Mouse (Mus musculus): ENCODE measurements around the gene Poc5. TPM values are rescaled to one million over a fixed set of nuclear protein-coding genes. Genes with fewer than 3 reads are reported as not detected.
A peak's percentile ranks its signal among the peaks of the same experiment; 100 is the strongest.

Poc5 gene
- polyA plus RNA-seq (2011; ENCODE audit: insufficient read depth, insufficient read length, low replicate concordance, missing spikeins): 7.5 and 11.2 TPM in 2 replicates

GRCm38 (mm10) chr13:96388042-96388888, at the start of gene Poc5:
Gene Poc5 (plus strand): TSS chr13:96388294.
- TF ChIP-seq POLR2A (IDR thresholded peaks at IDR 0.05; ENCODE audit: borderline replicate concordance, control insufficient read depth, low read depth, low read length): peak; percentile 80; the same call in 1 of the 2 replicates
- no peak for TF ChIP-seq CTCF (IDR thresholded peaks at IDR 0.05; ENCODE audit: control insufficient read depth, insufficient read depth, low read length)
- no peaks in the 10 kb centered on the region for H3K4me1 ChIP-seq (ENCODE audit: control insufficient read depth, insufficient read depth, low read length)
- WGBS: under 1% methylated on average over 44 of the region's 44 CpGs
- H3K27ac ChIP-seq (ENCODE audit: control insufficient read depth, insufficient read depth, low read depth, low read length, poor library complexity): peak within 1 kb of the TSS; percentile 9; the same call in 1 of the 2 replicates
- peak within 1 kb of the TSS; percentile 92 for H3K4me3 ChIP-seq (replicated peaks; ENCODE audit: control insufficient read depth, low read depth, low read length)

GRCm38 (mm10) chr13:96341461-96341860, 46.6 kb upstream of the Poc5 start:
- no peaks in the 10 kb centered on the region for H3K4me1 ChIP-seq (ENCODE audit: control insufficient read depth, insufficient read depth, low read length)
- WGBS: 64% methylated on average over 3 of the region's 3 CpGs
- no peak for TF ChIP-seq POLR2A (IDR thresholded peaks at IDR 0.05; ENCODE audit: borderline replicate concordance, control insufficient read depth, low read depth, low read length)
- no peak for TF ChIP-seq CTCF (IDR thresholded peaks at IDR 0.05; ENCODE audit: control insufficient read depth, insufficient read depth, low read length)

GRCm38 (mm10) chr13:96344778-96345177, 43.3 kb upstream of the Poc5 start:
- Histone ChIP-seq H3K4me1 (ENCODE audit: control insufficient read depth, insufficient read depth, low read length) (no peaks in the 10 kb centered on the region), H3K27ac (ENCODE audit: control insufficient read depth, insufficient read depth, low read depth, low read length, poor library complexity) (no peak overlapping the region), H3K4me3 (replicated peaks; ENCODE audit: control insufficient read depth, low read depth, low read length) (no peak overlapping the region)
- 79% methylated on average over 6 of the region's 6 CpGs for WGBS
- no peak for TF ChIP-seq POLR2A (IDR thresholded peaks at IDR 0.05; ENCODE audit: borderline replicate concordance, control insufficient read depth, low read depth, low read length)
- TF ChIP-seq CTCF (IDR thresholded peaks at IDR 0.05; ENCODE audit: control insufficient read depth, insufficient read depth, low read length): no peak

More at GRCm38 (mm10) chr13:96341461-96341860, 46.6 kb upstream of the Poc5 start:
- Histone ChIP-seq H3K4me3 (replicated peaks; ENCODE audit: control insufficient read depth, low read depth, low read length) (no peak overlapping the region), H3K27ac (ENCODE audit: control insufficient read depth, insufficient read depth, low read depth, low read length, poor library complexity) (no peak overlapping the region)

GRCm38 (mm10) chr13:96346581-96346980, 41.5 kb upstream of the Poc5 start:
- no peaks in the 10 kb centered on the region for H3K4me1 ChIP-seq (ENCODE audit: control insufficient read depth, insufficient read depth, low read length)
- WGBS: 73% methylated on average over 3 of the region's 3 CpGs
- TF ChIP-seq CTCF (IDR thresholded peaks at IDR 0.05; ENCODE audit: control insufficient read depth, insufficient read depth, low read length) (no peak), POLR2A (IDR thresholded peaks at IDR 0.05; ENCODE audit: borderline replicate concordance, control insufficient read depth, low read depth, low read length) (no peak)
- no peak overlapping the region for H3K4me3 ChIP-seq (replicated peaks; ENCODE audit: control insufficient read depth, low read depth, low read length)
- no peak overlapping the region for H3K27ac ChIP-seq (ENCODE audit: control insufficient read depth, insufficient read depth, low read depth, low read length, poor library complexity)

- Histone ChIP-seq H3K4me1 (ENCODE audit: control insufficient read depth, insufficient read depth, low read length) (no peaks in the 10 kb centered on the region), H3K4me3 (replicated peaks; ENCODE audit: control insufficient read depth, low read depth, low read length) (no peak overlapping the region), H3K27ac (ENCODE audit: control insufficient read depth, insufficient read depth, low read depth, low read length, poor library complexity) (no peak overlapping the region)
- TF ChIP-seq POLR2A (IDR thresholded peaks at IDR 0.05; ENCODE audit: borderline replicate concordance, control insufficient read depth, low read depth, low read length): no peak
- no peak for TF ChIP-seq CTCF (IDR thresholded peaks at IDR 0.05; ENCODE audit: control insufficient read depth, insufficient read depth, low read length)
- 88% methylated on average over 6 of the region's 6 CpGs for WGBS
These were observed 37.9 kb upstream of the Poc5 start for GRCm38 (mm10) chr13:96350207-96350606.

GRCm38 (mm10) chr13:96351264-96351663, 36.8 kb upstream of the Poc5 start:
- no peak for TF ChIP-seq POLR2A (IDR thresholded peaks at IDR 0.05; ENCODE audit: borderline replicate concordance, control insufficient read depth, low read depth, low read length)
- no peak for TF ChIP-seq CTCF (IDR thresholded peaks at IDR 0.05; ENCODE audit: control insufficient read depth, insufficient read depth, low read length)
- H3K27ac ChIP-seq (ENCODE audit: control insufficient read depth, insufficient read depth, low read depth, low read length, poor library complexity): no peak overlapping the region
- WGBS: 77% methylated on average over 12 of the region's 12 CpGs
- no peak overlapping the region for H3K4me3 ChIP-seq (replicated peaks; ENCODE audit: control insufficient read depth, low read depth, low read length)
- no peaks in the 10 kb centered on the region for H3K4me1 ChIP-seq (ENCODE audit: control insufficient read depth, insufficient read depth, low read length)

- WGBS: 0% methylated on average over 2 of the region's 2 CpGs
- Histone ChIP-seq H3K4me1 (ENCODE audit: control insufficient read depth, insufficient read depth, low read length) (no peaks in the 10 kb centered on the region), H3K4me3 (replicated peaks; ENCODE audit: control insufficient read depth, low read depth, low read length) (no peak overlapping the region), H3K27ac (ENCODE audit: control insufficient read depth, insufficient read depth, low read depth, low read length, poor library complexity) (no peak overlapping the region)
- TF ChIP-seq CTCF (IDR thresholded peaks at IDR 0.05; ENCODE audit: control insufficient read depth, insufficient read depth, low read length) (peak; percentile 23; the same call in 1 of the 2 replicates), POLR2A (IDR thresholded peaks at IDR 0.05; ENCODE audit: borderline replicate concordance, control insufficient read depth, low read depth, low read length) (no peak)
These were observed 12.6 kb upstream of the Poc5 start for GRCm38 (mm10) chr13:96375519-96375918.

- 87% methylated on average over 18 of the region's 18 CpGs for WGBS
- TF ChIP-seq CTCF (IDR thresholded peaks at IDR 0.05; ENCODE audit: control insufficient read depth, insufficient read depth, low read length) (no peak), POLR2A (IDR thresholded peaks at IDR 0.05; ENCODE audit: borderline replicate concordance, control insufficient read depth, low read depth, low read length) (no peak)
- H3K27ac ChIP-seq (ENCODE audit: control insufficient read depth, insufficient read depth, low read depth, low read length, poor library complexity): no peak overlapping the region
- H3K4me1 ChIP-seq (ENCODE audit: control insufficient read depth, insufficient read depth, low read length): no peaks in the 10 kb centered on the region
- no peak overlapping the region for H3K4me3 ChIP-seq (replicated peaks; ENCODE audit: control insufficient read depth, low read depth, low read length)
These were observed 11.2 kb upstream of the Poc5 start for GRCm38 (mm10) chr13:96376871-96377270.

Data from bone marrow, adult 2 months (tissue).